Mouse (Mus musculus) intestine, postnatal 0 days (tissue): ENCODE data around the gene Sys1. TPM values are rescaled to one million over a fixed set of nuclear protein-coding genes. Genes with fewer than 3 reads are reported as not detected.
A peak's percentile ranks its signal among the peaks of the same experiment; 100 is the strongest.

Source experiments
- ATAC-seq: fragments of 200-750 bp; cut with Nextera tagmentation; 2 replicates; pipeline ENCODE4 v1.8.0; 2017; ENCODE audit warnings: mild to moderate bottlenecking, moderate TSS enrichment, moderate library complexity
- H3K27ac ChIP-seq: fragments of 300-500 bp; sonication (generic); 2 replicates; pipeline ENCODE4 v1.5.1; 2014; ENCODE audit warnings: mild to moderate bottlenecking, low read depth, low read length, moderate library complexity
- H3K27me3 ChIP-seq: fragments of 300-500 bp; sonication (generic); replicated peaks from 2 replicates; pipeline ENCODE4 v1.6.1; 2014; ENCODE audit warnings: low read length, mixed read lengths; ENCODE audit not compliant: control insufficient read depth, insufficient read depth
- H3K36me3 ChIP-seq: fragments of 300-500 bp; sonication (generic); 2 replicates; pipeline ENCODE4 v1.6.1; 2014; ENCODE audit warnings: mild to moderate bottlenecking, moderate library complexity; ENCODE audit not compliant: control insufficient read depth, insufficient read depth
- H3K4me1 ChIP-seq: fragments of 300-500 bp; sonication (generic); replicated peaks from 2 replicates; pipeline ENCODE4 v1.6.1; 2014; ENCODE audit warnings: antibody characterized with exemption, low read length, mixed read lengths; ENCODE audit not compliant: control insufficient read depth, insufficient read depth
- H3K4me2 ChIP-seq: fragments of 300-500 bp; sonication (generic); replicated peaks from 2 replicates; pipeline ENCODE4 v1.6.1; 2014; ENCODE audit warnings: low read depth, mild to moderate bottlenecking, moderate library complexity
- H3K4me3 ChIP-seq: fragments of 300-500 bp; sonication (generic); 2 replicates; pipeline ENCODE4 v1.5.1; 2014; ENCODE audit warnings: low read depth, low read length
- H3K9ac ChIP-seq: fragments of 300-500 bp; sonication (generic); 2 replicates; pipeline ENCODE4 v1.6.1; 2014; ENCODE audit warnings: mild to moderate bottlenecking, low read depth, low read length
- H3K9me3 ChIP-seq: fragments of 300-500 bp; sonication (generic); 2 replicates; pipeline ENCODE4 v1.6.1; 2016; ENCODE audit warnings: mixed run types; ENCODE audit not compliant: control insufficient read depth
- CTCF ChIP-seq: sonication (generic); IDR thresholded peaks from 2 replicates; pipeline ENCODE4 v1.5.1; 2016; ENCODE audit warnings: low read depth, mild to moderate bottlenecking, control low read depth, antibody characterized with exemption, moderate library complexity
- WGBS: fragments of 180-500 bp; shearing (Covaris S2); extraction: QIAGEN DNeasy Blood & Tissue Kit; methylation state at CpG from one replicate; pipeline ENCODE4 v1.1.7; 2014; 5-methylcytosine and 5-hydroxymethylcytosine counted together
- polyA plus RNA-seq: library from polyadenylated mRNA; unstranded; fragments of >200 nt; fragmentation: Nextera tagmentation; extraction: Ambion mirVana; gene quantifications from 2 replicates; pipeline ENCODE4 v1.2.1, GENCODE M21; 2015

Gene Sys1
- polyA plus RNA-seq, 1 experiment from 2014 or later: 62.3 TPM

- Histone ChIP-seq H3K27ac (peak within 1 kb of the TSS; percentile 15), H3K4me1 (no peaks in the 10 kb centered on the region), H3K9me3 (no peaks in the 10 kb centered on the region), H3K9ac (peak within 1 kb of the TSS; percentile 80), H3K27me3 (no peaks in the 10 kb centered on the region), H3K4me3 (peak within 1 kb of the TSS; percentile 84), H3K36me3 (peaks cover 16% of the 10 kb centered on the region; the same call in 1 of the 2 replicates), H3K4me2 (peak within 1 kb of the TSS; percentile 98)
- TF ChIP-seq CTCF: no peak
- WGBS: 4% methylated on average over 26 of the region's 26 CpGs
- ATAC-seq: peak; percentile 65
Measured at GRCm38 (mm10) chr2:164485681-164486257, 29.0 kb downstream of the Sys1 start, which contains the start of gene Dbndd2. Gene Dbndd2, plus strand, starts transcription at chr2:164486106.

- peak overlapping the region; percentile 84 for H3K4me3 ChIP-seq
- peak overlapping the region; percentile 98 for H3K4me2 ChIP-seq
- no peaks in the 10 kb centered on the region for H3K4me1 ChIP-seq
- no peaks in the 10 kb centered on the region for H3K9me3 ChIP-seq
- H3K27ac ChIP-seq: peak overlapping the region; percentile 15
- WGBS: under 1% methylated on average over 79 of the region's 90 CpGs
- H3K36me3 ChIP-seq: peaks cover 18% of the 10 kb centered on the region; the same call in 1 of the 2 replicates
- TF ChIP-seq CTCF: 0 out of 2 replicates have a peak, but pooled peaks have one; percentile 1
- peak; percentile 75 for ATAC-seq
- H3K27me3 ChIP-seq: no peaks in the 10 kb centered on the region
- peak overlapping the region; percentile 80 for H3K9ac ChIP-seq
Measured at GRCm38 (mm10) chr2:164486258-164487114, 29.7 kb downstream of the Sys1 start.

GRCm38 (mm10) chr2:164487115-164487527 is 30.4 kb downstream of the Sys1 start:
- Histone ChIP-seq H3K9me3 (no peaks in the 10 kb centered on the region), H3K4me1 (no peaks in the 10 kb centered on the region), H3K4me3 (peak overlapping the region; percentile 84), H3K36me3 (peaks cover 18% of the 10 kb centered on the region; the same call in 1 of the 2 replicates), H3K27ac (no peak overlapping the region), H3K4me2 (peak overlapping the region; percentile 98), H3K27me3 (no peaks in the 10 kb centered on the region), H3K9ac (peak overlapping the region; percentile 80)
- ATAC-seq: 0 out of 2 replicates have a peak, but pooled peaks have one; percentile 9
- TF ChIP-seq CTCF: no peak
- WGBS: 8% methylated on average over 11 of the region's 11 CpGs

- Histone ChIP-seq H3K9ac (0 out of 2 replicates have a peak overlapping the region, but pooled peaks have one; percentile 80), H3K9me3 (no peaks in the 10 kb centered on the region), H3K4me2 (no peak overlapping the region), H3K36me3 (peaks cover 18% of the 10 kb centered on the region; the same call in 1 of the 2 replicates), H3K4me1 (no peaks in the 10 kb centered on the region), H3K27me3 (no peaks in the 10 kb centered on the region), H3K4me3 (no peak overlapping the region), H3K27ac (no peak overlapping the region)
- TF ChIP-seq CTCF: no peak
- ATAC-seq: no peak
- 80% methylated on average over 9 of the region's 9 CpGs for WGBS
Measured at GRCm38 (mm10) chr2:164487812-164488211, 31.0 kb downstream of the Sys1 start.

- TF ChIP-seq CTCF: no peak
- H3K4me3 ChIP-seq: no peak overlapping the region
- no peak overlapping the region for H3K27ac ChIP-seq
- WGBS: 56% methylated on average over 2 of the region's 2 CpGs
- no peak for ATAC-seq
- H3K27me3 ChIP-seq: no peaks in the 10 kb centered on the region
- no peaks in the 10 kb centered on the region for H3K9me3 ChIP-seq
- peaks cover 14% of the 10 kb centered on the region; the same call in 1 of the 2 replicates for H3K36me3 ChIP-seq
- H3K4me2 ChIP-seq: no peak overlapping the region
- no peak overlapping the region for H3K9ac ChIP-seq
- 0 out of 2 replicates have a peak, but pooled peaks cover 4% of the 10 kb centered on the region for H3K4me1 ChIP-seq
Measured at GRCm38 (mm10) chr2:164494126-164494525, 37.4 kb downstream of the Sys1 start.

- Histone ChIP-seq H3K27ac (no peak overlapping the region), H3K36me3 (peaks cover 17% of the 10 kb centered on the region), H3K4me3 (no peak overlapping the region), H3K27me3 (no peaks in the 10 kb centered on the region), H3K4me2 (peak overlapping the region; percentile 79), H3K9ac (no peak overlapping the region), H3K4me1 (0 out of 2 replicates have a peak, but pooled peaks cover 4% of the 10 kb centered on the region), H3K9me3 (no peaks in the 10 kb centered on the region)
- ATAC-seq: no peak
- no peak for TF ChIP-seq CTCF
- WGBS: 46% methylated on average over 1 of the region's 1 CpGs
Measured at GRCm38 (mm10) chr2:164496331-164496730, 39.6 kb downstream of the Sys1 start.
